12 mouse cellular contexts compared by ENCODE assay signal in the genomic region with DNA sequence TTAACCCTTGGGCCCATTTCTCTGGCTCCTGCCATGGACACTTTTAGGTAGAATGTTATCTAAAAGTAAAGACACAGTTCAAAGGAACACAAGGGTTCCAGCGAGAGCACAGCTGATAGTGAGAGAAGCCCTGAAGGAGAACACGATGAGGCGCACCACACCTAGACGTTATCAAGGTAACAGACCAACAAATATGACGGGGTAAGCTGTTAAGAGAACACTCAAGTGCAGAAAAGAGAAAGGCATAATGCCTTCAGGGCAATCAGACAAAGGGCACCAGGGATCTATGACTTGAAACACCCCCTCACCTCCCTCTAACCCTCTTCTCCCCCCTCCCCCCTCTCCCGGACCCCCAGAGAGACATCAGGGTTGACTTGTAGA.
"Had no signal": no experiment of that assay in that cellular context is flagged by ENCODE, and none has a peak within 500 bp of the region (broad histone marks: within the 10 kb centered on the region; RNA-seq: fewer than 3 reads in every experiment).

No protein-coding gene starts in this region.

- ATAC-seq: intestine, embryonic 15.5 days had no signal

- H3K4me1 ChIP-seq: intestine, embryonic 15.5 days; lung, embryonic 15.5 days had no signal

- H3K4me3 ChIP-seq: intestine, embryonic 15.5 days; layer of hippocampus, adult 2 months; limb, embryonic 12.5 days; lung, embryonic 15.5 days had no signal

- H3K9me3 ChIP-seq: intestine, embryonic 15.5 days; limb, embryonic 12.5 days; lung, embryonic 15.5 days had no signal

- H3K27ac ChIP-seq: intestine, embryonic 15.5 days; layer of hippocampus, adult 2 months; limb, embryonic 12.5 days; lung, embryonic 15.5 days had no signal

- H3K4me2 ChIP-seq: intestine, embryonic 15.5 days; limb, embryonic 12.5 days; lung, embryonic 15.5 days had no signal

- H3K9ac ChIP-seq: intestine, embryonic 15.5 days; limb, embryonic 12.5 days; lung, embryonic 15.5 days had no signal

- DNase-seq: kidney, adult 18-20 months; kidney, postnatal 10 days; kidney, postnatal 4 days; liver; right cerebral cortex, postnatal 4 days; spleen, adult 18-20 months; thymus, adult 18-20 months; thymus, postnatal 14 days had no signal

- H3K27me3 ChIP-seq: intestine, embryonic 15.5 days; limb, embryonic 12.5 days; lung, embryonic 15.5 days had no signal
